ENCODE assay signal across 17 mouse cellular contexts in the genomic region with DNA sequence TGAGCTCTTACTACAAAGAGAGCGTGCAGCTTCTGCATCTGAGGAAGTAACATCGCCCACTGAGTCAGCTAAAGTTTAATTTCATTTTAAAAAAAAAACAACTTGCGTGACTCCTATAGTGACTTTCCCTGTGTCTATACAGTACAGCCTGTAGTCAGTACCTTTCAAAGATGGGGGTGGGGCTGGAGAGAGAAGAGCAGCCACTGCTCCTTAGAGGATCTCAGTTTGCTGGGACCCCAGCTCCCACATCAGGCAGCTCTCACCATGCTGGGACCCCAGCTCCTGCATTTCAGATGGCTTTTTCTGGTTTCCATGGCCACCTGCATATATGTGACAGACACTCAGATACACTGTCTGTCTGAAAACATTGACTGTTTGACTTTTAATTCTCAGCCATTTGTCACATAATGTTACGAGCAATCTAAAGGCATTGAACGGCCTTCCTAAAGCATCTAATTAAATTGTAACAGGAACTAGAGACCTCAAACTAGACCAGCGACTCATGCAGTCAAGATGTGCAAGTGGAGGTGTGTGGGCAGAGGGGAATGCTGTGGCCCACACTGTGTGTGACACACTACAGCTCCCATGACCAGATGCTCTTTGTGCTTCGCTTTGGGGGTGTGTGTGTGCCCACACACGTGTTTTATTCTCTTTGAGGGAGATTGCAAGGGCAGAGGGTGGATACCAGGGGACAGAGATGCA.
"Had no signal": no experiment of that assay in that cellular context is flagged by ENCODE, and none has a peak within 500 bp of the region (broad histone marks: within the 10 kb centered on the region; RNA-seq: fewer than 3 reads in every experiment).

No protein-coding gene starts in this region.

- H3K27ac ChIP-seq: kidney, postnatal 0 days; limb, embryonic 12.5 days; liver, embryonic 13.5 days; lung, embryonic 15.5 days; midbrain, embryonic 13.5 days had no signal

- ATAC-seq: liver, postnatal 0 days; midbrain, embryonic 13.5 days had no signal

- H3K4me1 ChIP-seq: limb, embryonic 12.5 days had no signal

- H3K9ac ChIP-seq: limb, embryonic 12.5 days; liver, embryonic 13.5 days; liver, postnatal 0 days; lung, embryonic 15.5 days; midbrain, embryonic 13.5 days had no signal

- H3K9me3 ChIP-seq: limb, embryonic 12.5 days; liver, embryonic 13.5 days; lung, embryonic 15.5 days; midbrain, embryonic 13.5 days had no signal

- H3K27me3 ChIP-seq: limb, embryonic 12.5 days; liver, embryonic 13.5 days; lung, embryonic 15.5 days; midbrain, embryonic 13.5 days had no signal

- DNase-seq: kidney, adult 11 months; kidney, adult 9 months; kidney, postnatal 36 days; layer of hippocampus, adult 9-11 months; layer of hippocampus, postnatal 36 days; liver; liver, embryonic 13.5 days; liver, postnatal 0 days; lung, postnatal 14 days; right cerebral cortex, adult 18-20 months; right cerebral cortex, postnatal 25 days; thymus, postnatal 36 days had no signal

- H3K4me2 ChIP-seq: limb, embryonic 12.5 days; liver, embryonic 13.5 days; lung, embryonic 15.5 days; midbrain, embryonic 13.5 days had no signal

- H3K4me3 ChIP-seq: limb, embryonic 12.5 days; liver, embryonic 13.5 days; lung, embryonic 15.5 days; midbrain, embryonic 13.5 days; myocyte had no signal
